Mouse (Mus musculus): ENCODE data around the gene Tab1. TPM values are rescaled to one million over a fixed set of nuclear protein-coding genes. Genes with fewer than 3 reads are reported as not detected.

Gene Tab1
- polyA plus RNA-seq, 1 experiment from 2014 or later: 28.0 TPM

- no peak for ATAC-seq (ENCODE audit: insufficient number of reproducible peaks, insufficient read depth, low FRiP score, low read depth)
- Histone ChIP-seq H3K4me2 (ENCODE audit: low read length) (no peak overlapping the region), H3K4me1 (ENCODE audit: control insufficient read depth in 2 of 2, insufficient read depth in 2 of 2, low read length in 2 of 2) (peaks cover 3 to 8% of the 10 kb centered on the region in 2 experiments; a peak in 2 of 4 replicates), H3K27me3 (ENCODE audit: control insufficient read depth, insufficient read depth, low read length) (no peaks in the 10 kb centered on the region), H3K4me3 (ENCODE audit: control insufficient read depth in 1 of 2, insufficient read depth in 1 of 2, low read depth in 1 of 2, low read length in 2 of 2) (no peak overlapping the region), H3K27ac (replicated peaks in 1 of 2; ENCODE audit: control insufficient read depth in 1 of 2, insufficient read depth in 1 of 2, low read depth in 2 of 2, low read length in 2 of 2) (no peak overlapping the region), H3K9ac (ENCODE audit: low read length) (no peak overlapping the region), H3K9me3 (ENCODE audit: control insufficient read depth, low read length) (no peaks in the 10 kb centered on the region), H3K36me3 (ENCODE audit: control insufficient read depth, insufficient read depth, low read length) (peaks cover 56% of the 10 kb centered on the region)
- WGBS: 91% methylated on average over 4 of the region's 4 CpGs
Measured at GRCm38 (mm10) chr15:80162401-80162964, 29.6 kb downstream of the Tab1 start.

DNA sequence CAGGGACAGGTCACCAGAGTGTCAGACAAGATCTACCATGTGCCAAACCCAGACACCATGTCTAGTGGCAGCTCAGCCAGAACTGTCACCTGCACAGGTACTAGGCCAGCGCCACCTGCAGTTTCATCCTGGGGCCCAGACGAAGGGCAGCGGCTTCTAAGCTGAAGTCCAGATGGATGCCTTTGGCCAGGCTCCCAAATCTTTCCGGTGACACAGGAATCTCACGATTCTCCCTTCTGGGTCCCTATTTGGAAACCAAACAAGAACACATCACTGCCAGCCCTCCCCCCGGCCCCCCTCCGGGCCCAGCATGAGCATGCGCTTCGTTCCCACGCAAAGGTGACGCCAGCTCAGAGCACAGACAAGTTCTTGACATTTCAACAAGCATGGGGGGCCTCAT lies 30.3 kb downstream of the Tab1 start:
- ATAC-seq (ENCODE audit: insufficient number of reproducible peaks, insufficient read depth, low FRiP score, low read depth): no peak
- no peak overlapping the region for H3K4me2 ChIP-seq (ENCODE audit: low read length)
- WGBS: 68% methylated on average over 11 of the region's 11 CpGs
- H3K36me3 ChIP-seq (ENCODE audit: control insufficient read depth, insufficient read depth, low read length): peaks cover 48% of the 10 kb centered on the region
- no peak overlapping the region for H3K27ac ChIP-seq (replicated peaks in 1 of 2; ENCODE audit: control insufficient read depth in 1 of 2, insufficient read depth in 1 of 2, low read depth in 2 of 2, low read length in 2 of 2)
- H3K27me3 ChIP-seq (ENCODE audit: control insufficient read depth, insufficient read depth, low read length): no peaks in the 10 kb centered on the region
- no peak overlapping the region for H3K9ac ChIP-seq (ENCODE audit: low read length)
- H3K9me3 ChIP-seq (ENCODE audit: control insufficient read depth, low read length): no peaks in the 10 kb centered on the region
- peaks cover 3 to 8% of the 10 kb centered on the region in 2 experiments; a peak in 2 of 4 replicates for H3K4me1 ChIP-seq (ENCODE audit: control insufficient read depth in 2 of 2, insufficient read depth in 2 of 2, low read length in 2 of 2)
- H3K4me3 ChIP-seq (ENCODE audit: control insufficient read depth in 1 of 2, insufficient read depth in 1 of 2, low read depth in 1 of 2, low read length in 2 of 2): no peak overlapping the region

GRCm38 (mm10) chr15:80163716-80164115 lies 30.8 kb downstream of the Tab1 start:
- Histone ChIP-seq H3K36me3 (ENCODE audit: control insufficient read depth, insufficient read depth, low read length) (peaks cover 43% of the 10 kb centered on the region), H3K4me2 (ENCODE audit: low read length) (no peak overlapping the region), H3K9me3 (ENCODE audit: control insufficient read depth, low read length) (no peaks in the 10 kb centered on the region), H3K4me3 (ENCODE audit: control insufficient read depth in 1 of 2, insufficient read depth in 1 of 2, low read depth in 1 of 2, low read length in 2 of 2) (no peak overlapping the region), H3K9ac (ENCODE audit: low read length) (no peak overlapping the region), H3K27me3 (ENCODE audit: control insufficient read depth, insufficient read depth, low read length) (no peaks in the 10 kb centered on the region), H3K27ac (replicated peaks in 1 of 2; ENCODE audit: control insufficient read depth in 1 of 2, insufficient read depth in 1 of 2, low read depth in 2 of 2, low read length in 2 of 2) (no peak overlapping the region), H3K4me1 (ENCODE audit: control insufficient read depth in 2 of 2, insufficient read depth in 2 of 2, low read length in 2 of 2) (peaks cover 3 to 8% of the 10 kb centered on the region in 2 experiments; a peak in 2 of 4 replicates)
- ATAC-seq (ENCODE audit: insufficient number of reproducible peaks, insufficient read depth, low FRiP score, low read depth): no peak
- WGBS: 85% methylated on average over 4 of the region's 4 CpGs

- peaks cover 27% of the 10 kb centered on the region for H3K36me3 ChIP-seq (ENCODE audit: control insufficient read depth, insufficient read depth, low read length)
- H3K27me3 ChIP-seq (ENCODE audit: control insufficient read depth, insufficient read depth, low read length): no peaks in the 10 kb centered on the region
- H3K27ac ChIP-seq (replicated peaks in 1 of 2; ENCODE audit: control insufficient read depth in 1 of 2, insufficient read depth in 1 of 2, low read depth in 2 of 2, low read length in 2 of 2): no peak overlapping the region
- WGBS: 46% methylated on average over 5 of the region's 5 CpGs
- H3K4me3 ChIP-seq (ENCODE audit: control insufficient read depth in 1 of 2, insufficient read depth in 1 of 2, low read depth in 1 of 2, low read length in 2 of 2): no peak overlapping the region
- H3K4me1 ChIP-seq (ENCODE audit: control insufficient read depth in 2 of 2, insufficient read depth in 2 of 2, low read length in 2 of 2): no peaks in the 10 kb centered on the region
- H3K9ac ChIP-seq (ENCODE audit: low read length): no peak overlapping the region
- no peak overlapping the region for H3K4me2 ChIP-seq (ENCODE audit: low read length)
- ATAC-seq (ENCODE audit: insufficient number of reproducible peaks, insufficient read depth, low FRiP score, low read depth): no peak
- no peaks in the 10 kb centered on the region for H3K9me3 ChIP-seq (ENCODE audit: control insufficient read depth, low read length)
Measured at GRCm38 (mm10) chr15:80165396-80165795, 32.5 kb downstream of the Tab1 start.

GRCm38 (mm10) chr15:80169484-80169883 lies 36.6 kb downstream of the Tab1 start:
- no peak for ATAC-seq (ENCODE audit: insufficient number of reproducible peaks, insufficient read depth, low FRiP score, low read depth)
- 92% methylated on average over 1 of the region's 1 CpGs for WGBS
- no peak overlapping the region for H3K4me2 ChIP-seq (ENCODE audit: low read length)

GRCm38 (mm10) chr15:80170357-80170756 lies 37.4 kb downstream of the Tab1 start:
- Histone ChIP-seq H3K9ac (ENCODE audit: low read length) (no peak overlapping the region), H3K27ac (replicated peaks in 1 of 2; ENCODE audit: control insufficient read depth in 1 of 2, insufficient read depth in 1 of 2, low read depth in 2 of 2, low read length in 2 of 2) (no peak overlapping the region), H3K36me3 (ENCODE audit: control insufficient read depth, insufficient read depth, low read length) (no peaks in the 10 kb centered on the region), H3K4me1 (ENCODE audit: control insufficient read depth in 2 of 2, insufficient read depth in 2 of 2, low read length in 2 of 2) (peaks cover 5 to 7% of the 10 kb centered on the region in 2 experiments; a peak in 2 of 4 replicates), H3K9me3 (ENCODE audit: control insufficient read depth, low read length) (no peaks in the 10 kb centered on the region), H3K4me2 (ENCODE audit: low read length) (no peak overlapping the region), H3K4me3 (ENCODE audit: control insufficient read depth in 1 of 2, insufficient read depth in 1 of 2, low read depth in 1 of 2, low read length in 2 of 2) (no peak overlapping the region), H3K27me3 (ENCODE audit: control insufficient read depth, insufficient read depth, low read length) (peaks cover 15% of the 10 kb centered on the region)
- no peak for ATAC-seq (ENCODE audit: insufficient number of reproducible peaks, insufficient read depth, low FRiP score, low read depth)
- WGBS: 25% methylated on average over 4 of the region's 4 CpGs

More at GRCm38 (mm10) chr15:80169484-80169883, 36.6 kb downstream of the Tab1 start:
- Histone ChIP-seq H3K9me3 (ENCODE audit: control insufficient read depth, low read length) (no peaks in the 10 kb centered on the region), H3K36me3 (ENCODE audit: control insufficient read depth, insufficient read depth, low read length) (no peaks in the 10 kb centered on the region), H3K4me1 (ENCODE audit: control insufficient read depth in 2 of 2, insufficient read depth in 2 of 2, low read length in 2 of 2) (peaks cover 5 to 7% of the 10 kb centered on the region in 2 experiments; a peak in 2 of 4 replicates), H3K27ac (replicated peaks in 1 of 2; ENCODE audit: control insufficient read depth in 1 of 2, insufficient read depth in 1 of 2, low read depth in 2 of 2, low read length in 2 of 2) (no peak overlapping the region), H3K9ac (ENCODE audit: low read length) (no peak overlapping the region), H3K27me3 (ENCODE audit: control insufficient read depth, insufficient read depth, low read length) (peaks cover 6% of the 10 kb centered on the region; the same call in 1 of the 2 replicates), H3K4me3 (ENCODE audit: control insufficient read depth in 1 of 2, insufficient read depth in 1 of 2, low read depth in 1 of 2, low read length in 2 of 2) (no peak overlapping the region)

GRCm38 (mm10) chr15:80171286-80171685 lies 38.4 kb downstream of the Tab1 start:
- no peaks in the 10 kb centered on the region for H3K9me3 ChIP-seq (ENCODE audit: control insufficient read depth, low read length)
- H3K4me3 ChIP-seq (ENCODE audit: control insufficient read depth in 1 of 2, insufficient read depth in 1 of 2, low read depth in 1 of 2, low read length in 2 of 2): no peak overlapping the region
- H3K27me3 ChIP-seq (ENCODE audit: control insufficient read depth, insufficient read depth, low read length): peaks cover 19% of the 10 kb centered on the region
- no peak overlapping the region for H3K27ac ChIP-seq (replicated peaks in 1 of 2; ENCODE audit: control insufficient read depth in 1 of 2, insufficient read depth in 1 of 2, low read depth in 2 of 2, low read length in 2 of 2)
- no peaks in the 10 kb centered on the region for H3K36me3 ChIP-seq (ENCODE audit: control insufficient read depth, insufficient read depth, low read length)
- ATAC-seq (ENCODE audit: insufficient number of reproducible peaks, insufficient read depth, low FRiP score, low read depth): no peak
- no peak overlapping the region for H3K9ac ChIP-seq (ENCODE audit: low read length)
- H3K4me2 ChIP-seq (ENCODE audit: low read length): no peak overlapping the region
- 5% methylated on average over 8 of the region's 8 CpGs for WGBS
- peaks cover 5 to 7% of the 10 kb centered on the region in 2 experiments; a peak in 2 of 4 replicates for H3K4me1 ChIP-seq (ENCODE audit: control insufficient read depth in 2 of 2, insufficient read depth in 2 of 2, low read length in 2 of 2)

GRCm38 (mm10) chr15:80171791-80172190 lies 38.9 kb downstream of the Tab1 start:
- H3K36me3 ChIP-seq (ENCODE audit: control insufficient read depth, insufficient read depth, low read length): no peaks in the 10 kb centered on the region
- no peak for ATAC-seq (ENCODE audit: insufficient number of reproducible peaks, insufficient read depth, low FRiP score, low read depth)
- no peak overlapping the region for H3K4me2 ChIP-seq (ENCODE audit: low read length)
- peaks cover 5 to 7% of the 10 kb centered on the region in 2 experiments; a peak in 2 of 4 replicates for H3K4me1 ChIP-seq (ENCODE audit: control insufficient read depth in 2 of 2, insufficient read depth in 2 of 2, low read length in 2 of 2)
- H3K9me3 ChIP-seq (ENCODE audit: control insufficient read depth, low read length): no peaks in the 10 kb centered on the region
- WGBS: 13% methylated on average over 6 of the region's 6 CpGs
- no peak overlapping the region for H3K27ac ChIP-seq (replicated peaks in 1 of 2; ENCODE audit: control insufficient read depth in 1 of 2, insufficient read depth in 1 of 2, low read depth in 2 of 2, low read length in 2 of 2)
- no peak overlapping the region for H3K4me3 ChIP-seq (ENCODE audit: control insufficient read depth in 1 of 2, insufficient read depth in 1 of 2, low read depth in 1 of 2, low read length in 2 of 2)
- no peak overlapping the region for H3K9ac ChIP-seq (ENCODE audit: low read length)
- H3K27me3 ChIP-seq (ENCODE audit: control insufficient read depth, insufficient read depth, low read length): peaks cover 19% of the 10 kb centered on the region
